Mouse (Mus musculus): ENCODE measurements around the gene Zfp740.
A peak's percentile ranks its signal among the peaks of the same experiment; 100 is the strongest.

Zfp740 gene

GRCm38 (mm10) chr15:102230408-102231321 is 27.6 kb downstream of the Zfp740 start:
- no peak for DNase-seq

GRCm38 (mm10) chr15:102231748-102232147 is 28.7 kb downstream of the Zfp740 start, which contains the start of gene Itgb7:
TSS of gene Itgb7 (minus strand) at chr15:102231944.
- DNase-seq: no peak

GRCm38 (mm10) chr15:102232764-102233163 is 29.7 kb downstream of the Zfp740 start:
- DNase-seq: no peak

- no peak for DNase-seq
Observed at GRCm38 (mm10) chr15:102233896-102234295, 30.8 kb downstream of the Zfp740 start.

GRCm38 (mm10) chr15:102235371-102236027 is 32.5 kb downstream of the Zfp740 start:
- DNase-seq: no peak

- no peak for DNase-seq
Observed at GRCm38 (mm10) chr15:102238543-102239259, 35.7 kb downstream of the Zfp740 start.

- DNase-seq: peak; percentile 71
Observed at GRCm38 (mm10) chr15:102239260-102239590, 36.2 kb downstream of the Zfp740 start.

- no peak for DNase-seq
Observed at GRCm38 (mm10) chr15:102239851-102240250, 36.8 kb downstream of the Zfp740 start.

GRCm38 (mm10) chr15:102240607-102241006 is 37.6 kb downstream of the Zfp740 start:
- DNase-seq: peak; percentile 62

- DNase-seq: no peak
Observed at GRCm38 (mm10) chr15:102242404-102243228, 39.6 kb downstream of the Zfp740 start.

- peak; percentile 62 for DNase-seq
Observed at GRCm38 (mm10) chr15:102243229-102244190, 40.5 kb downstream of the Zfp740 start.

GRCm38 (mm10) chr15:102244306-102245191 is 41.5 kb downstream of the Zfp740 start:
- no peak for DNase-seq

GRCm38 (mm10) chr15:102245461-102245881 is 42.4 kb downstream of the Zfp740 start:
- DNase-seq: no peak

- peak; percentile 79 for DNase-seq
Observed at GRCm38 (mm10) chr15:102245891-102246741, 43.1 kb downstream of the Zfp740 start.

GRCm38 (mm10) chr15:102246866-102247251 is 43.8 kb downstream of the Zfp740 start:
- DNase-seq: peak; percentile 98

- DNase-seq: peak; percentile 83
Observed at GRCm38 (mm10) chr15:102247252-102248130, 44.4 kb downstream of the Zfp740 start.

GRCm38 (mm10) chr15:102248131-102248811 is 45.2 kb downstream of the Zfp740 start:
- no peak for DNase-seq

GRCm38 (mm10) chr15:102248812-102249191 is 45.8 kb downstream of the Zfp740 start:
- DNase-seq: no peak
